8 mouse cellular contexts compared by ENCODE assay signal in the genomic region with DNA sequence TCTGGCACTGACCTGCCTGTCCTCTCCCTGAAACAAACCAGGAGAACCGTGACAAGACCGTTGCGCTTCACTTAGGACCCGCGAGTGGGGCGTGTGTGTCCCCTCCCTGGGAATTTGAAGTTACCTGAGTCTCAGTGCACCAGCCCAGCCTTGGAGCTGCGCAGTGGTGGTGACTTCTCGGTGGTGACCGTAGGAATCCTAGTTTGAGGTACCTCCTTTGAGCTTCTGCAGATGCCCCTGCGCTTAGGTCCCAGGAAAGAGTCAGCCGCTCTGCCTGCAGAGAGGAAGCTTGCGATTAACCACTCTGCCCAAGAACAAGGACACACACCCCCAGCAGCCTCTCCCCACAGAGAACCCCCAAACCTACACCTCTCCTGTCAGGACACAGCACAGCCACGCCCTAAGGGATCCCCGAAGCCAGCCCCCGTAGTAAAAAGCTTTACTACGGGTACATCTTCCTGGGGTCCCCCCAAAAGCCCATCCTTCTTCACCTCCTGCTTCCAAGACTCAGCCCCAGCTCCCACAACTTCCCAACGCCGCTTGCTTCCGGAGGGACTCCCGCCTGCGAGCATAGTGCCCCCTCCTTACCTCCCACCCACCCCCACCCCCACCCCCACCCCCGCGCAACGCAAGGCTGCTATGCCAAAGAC. TPM values are rescaled to one million over a fixed set of nuclear protein-coding genes. Genes with fewer than 3 reads are reported as not detected.
DNase-seq lines count a peak whose midpoint lies in the region; ATAC-seq and TF ChIP-seq lines count a peak whose summit lies in the region.

TSS of gene Oxtr (minus strand) at position 34 of the 650 bp plus-strand sequence.

- H3K9ac ChIP-seq in ES-Bruce4 (ENCODE audit: low read depth, poor library complexity, severe bottlenecking): no peak within 1 kb of the TSS
- H3K9ac ChIP-seq in forebrain, embryonic 15.5 days (replicated peaks): peak within 1 kb of the TSS; percentile 39
- no peak within 1 kb of the TSS for H3K9ac ChIP-seq in liver, embryonic 15.5 days

- TF ChIP-seq CTCF in ES-Bruce4 (IDR thresholded peaks at IDR 0.05; ENCODE audit: low read depth, low read length): no peak

- no peak for TF ChIP-seq POLR2A in ES-Bruce4 (IDR thresholded peaks at IDR 0.05; ENCODE audit: insufficient read depth, low read length)

- no peaks in the 10 kb centered on the region for H3K36me3 ChIP-seq in ES-Bruce4 (ENCODE audit: control insufficient read depth, insufficient read depth, low read length, poor library complexity, severe bottlenecking)
- no peaks in the 10 kb centered on the region for H3K36me3 ChIP-seq in forebrain, embryonic 15.5 days
- no peaks in the 10 kb centered on the region for H3K36me3 ChIP-seq in liver, embryonic 15.5 days (replicated peaks)

- intact Hi-C loops in left cerebral cortex, postnatal 25 days (cut with DNase I): loop anchor here (5.0 to 10.0 kb wide), 3 partner anchors 155 to 515 kb away; no protein-coding TSS in a partner anchor
- intact Hi-C loops in left cerebral cortex, postnatal 4 days (cut with DNase I): loop anchor here (5.0 to 10.0 kb wide), 2 partner anchors 202 to 285 kb away; no protein-coding TSS in a partner anchor

- peak; percentile 24 for DNase-seq in embryo, embryonic 9.5 days (ENCODE audit: extremely low spot score)
- DNase-seq in embryo, embryonic 11 days: no peak
- no peak for DNase-seq in thymus, postnatal 25 days
- no peak for DNase-seq in left cerebral cortex, postnatal 25 days (ENCODE audit: low spot score in 2 of 2)
- no peak for DNase-seq in left cerebral cortex, postnatal 4 days

- H3K4me3 ChIP-seq in ES-Bruce4 (ENCODE audit: low read depth, low read length): peak within 1 kb of the TSS; percentile 34
- peak within 1 kb of the TSS; percentile 39 for H3K4me3 ChIP-seq in forebrain, embryonic 15.5 days
- peak within 1 kb of the TSS; percentile 36 for H3K4me3 ChIP-seq in liver, embryonic 15.5 days (replicated peaks)

- ATAC-seq in forebrain, embryonic 15.5 days (replicated peaks): peak; percentile 17; the same call in 1 of the 2 replicates
- no peak for ATAC-seq in liver, embryonic 15.5 days (ENCODE audit: insufficient read depth)

- no peaks in the 10 kb centered on the region for H3K9me3 ChIP-seq in ES-Bruce4 (replicated peaks; ENCODE audit: control insufficient read depth, insufficient read depth, low read length, poor library complexity, severe bottlenecking)
- no peaks in the 10 kb centered on the region for H3K9me3 ChIP-seq in forebrain, embryonic 15.5 days
- no peaks in the 10 kb centered on the region for H3K9me3 ChIP-seq in liver, embryonic 15.5 days (replicated peaks)

- no peak for TF ChIP-seq EP300 in ES-Bruce4 (IDR thresholded peaks at IDR 0.05; ENCODE audit: insufficient read depth, low read depth, low read length)

- H3K27ac ChIP-seq in ES-Bruce4 (ENCODE audit: insufficient read depth, low read length): no peak within 1 kb of the TSS
- H3K27ac ChIP-seq in forebrain, embryonic 15.5 days (replicated peaks): no peak within 1 kb of the TSS
- no peak within 1 kb of the TSS for H3K27ac ChIP-seq in liver, embryonic 15.5 days (replicated peaks)

- no peaks in the 10 kb centered on the region for H3K4me1 ChIP-seq in ES-Bruce4 (ENCODE audit: control insufficient read depth, insufficient read depth, low read length)
- H3K4me1 ChIP-seq in forebrain, embryonic 15.5 days: peaks cover 22% of the 10 kb centered on the region
- H3K4me1 ChIP-seq in liver, embryonic 15.5 days (replicated peaks): peaks cover 8% of the 10 kb centered on the region

- WGBS in forebrain, embryonic 15.5 days: 8% methylated on average over 24 of the region's 24 CpGs
- WGBS in liver, embryonic 15.5 days (ENCODE audit: insufficient replicate concordance): 5% methylated on average over 24 of the region's 24 CpGs

- H3K4me2 ChIP-seq in forebrain, embryonic 15.5 days (replicated peaks): peak within 1 kb of the TSS; percentile 58
- peak within 1 kb of the TSS; percentile 61 for H3K4me2 ChIP-seq in liver, embryonic 15.5 days

- H3K27me3 ChIP-seq in ES-Bruce4 (ENCODE audit: control insufficient read depth, insufficient read depth, low read length, poor library complexity, severe bottlenecking): peaks cover 3% of the 10 kb centered on the region; the same call in 1 of the 2 replicates
- peaks cover 29% of the 10 kb centered on the region for H3K27me3 ChIP-seq in forebrain, embryonic 15.5 days
- peaks cover 48% of the 10 kb centered on the region for H3K27me3 ChIP-seq in liver, embryonic 15.5 days

RNA-seq across cellular contexts. Expression of gene Oxtr, which starts in this region (rescaled TPM):
- 0.16 TPM in 1 of 2 replicates, not detected in the other for polyA plus RNA-seq in ES-Bruce4 (2011; ENCODE audit: insufficient read depth, insufficient read length, low read depth, missing spikeins)
- polyA plus RNA-seq in forebrain, embryonic 15.5 days (2015; fragmentation: Nextera tagmentation; extraction: Ambion mirVana): 0.55 and 0.62 TPM in 2 replicates
- not detected in 2 replicates for polyA plus RNA-seq in liver, embryonic 15.5 days (2015; fragmentation: Nextera tagmentation; extraction: Ambion mirVana)
- 1 to 10 TPM; 8.0 to 8.1 TPM for total RNA-seq in left cerebral cortex, postnatal 25 days (2021)
- 1 to 10 TPM; 4.8 to 6.2 TPM for total RNA-seq in left cerebral cortex, postnatal 4 days (2021)

Comparison
In these comparisons a context has a peak if more than half of its experiments do, and no peak if none do; other contexts are left out.
1. Peak in ATAC-seq, H3K4me3 ChIP-seq, H3K9ac ChIP-seq and H3K4me2 ChIP-seq in forebrain, embryonic 15.5 days; RNA of the gene not detected or under 1 TPM.